Mouse (Mus musculus) left cerebral cortex, adult 9 months (tissue): ENCODE results near the gene Tubgcp3.
"Not testable (repeated sequence)": the region's sequence is repeated elsewhere in the genome, so short reads cannot be mapped to it uniquely, and the experiment has no call there.

Experiments used
- DNase-seq, 2 experiments: peaks; one replicate each; pipeline ENCODE4 v3.0.0; 2022; ENCODE audit warnings: low spot score in 2 of 2

Gene Tubgcp3

GRCm38 (mm10) chr8:12672056-12672881, at the start of gene Tubgcp3:
Gene Tubgcp3 (minus strand): TSS chr8:12672248.
- peak; percentile 53 to 88 for DNase-seq

DNA sequence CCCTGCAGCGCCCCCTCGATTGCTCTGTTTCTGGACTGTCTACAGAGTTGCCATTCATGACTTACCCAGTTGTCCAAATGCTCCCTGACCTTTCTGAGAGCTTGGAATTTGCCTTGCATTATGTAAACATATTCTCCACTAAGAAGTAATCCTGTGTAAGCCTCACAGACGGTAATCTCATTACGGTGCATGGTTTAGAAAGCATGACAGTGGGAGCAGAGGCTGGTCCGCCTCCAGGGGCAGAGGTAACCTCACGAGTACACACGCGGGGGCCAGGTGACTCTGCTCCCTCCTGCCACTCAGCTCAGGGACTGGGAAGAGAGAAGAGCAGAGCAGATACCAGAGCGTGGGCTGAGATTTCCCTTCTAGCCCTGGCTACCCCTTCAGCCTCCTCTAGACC, 47.0 kb upstream of the Tubgcp3 start:
- no peak for DNase-seq

DNA sequence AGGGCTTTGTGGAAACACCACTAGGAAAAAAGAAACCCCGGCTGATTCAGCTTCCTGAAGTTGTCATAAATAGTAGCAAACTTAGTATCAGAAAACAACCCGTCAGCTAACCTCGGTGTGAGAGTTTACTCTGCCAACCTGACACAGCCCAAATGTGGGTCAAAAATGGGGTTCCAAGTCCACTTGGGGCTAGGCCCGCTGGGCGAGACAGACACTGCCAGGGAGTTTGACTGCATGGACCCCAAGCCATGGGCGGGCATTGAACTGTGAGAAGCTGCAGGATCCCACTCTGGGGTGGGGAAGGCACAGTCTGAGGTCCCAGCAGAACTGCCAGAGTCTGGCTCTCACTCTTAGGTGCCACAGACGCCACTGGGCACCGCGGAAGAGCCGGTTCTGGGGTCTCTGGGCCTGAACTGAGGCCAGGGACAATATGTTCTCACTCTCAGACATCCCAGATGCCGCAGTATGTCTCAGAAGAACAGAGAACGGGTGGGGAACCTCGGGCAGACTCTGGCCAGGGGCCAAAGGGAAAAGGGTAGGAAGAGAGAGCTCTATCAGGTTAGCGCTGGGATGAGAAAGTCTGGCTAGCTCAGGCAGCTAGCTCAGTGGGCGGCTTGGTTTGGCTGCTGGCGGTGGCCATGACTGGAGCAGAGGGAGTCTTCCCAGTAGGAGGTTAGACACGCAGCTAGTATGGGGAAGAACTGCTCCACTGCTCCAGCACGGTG, 44.0 kb upstream of the Tubgcp3 start:
- DNase-seq, result no peak

GRCm38 (mm10) chr8:12711623-12712022, 39.6 kb upstream of the Tubgcp3 start:
- no peak for DNase-seq

- no peak for DNase-seq
These were observed 31.5 kb upstream of the Tubgcp3 start for GRCm38 (mm10) chr8:12703597-12703996.

DNA sequence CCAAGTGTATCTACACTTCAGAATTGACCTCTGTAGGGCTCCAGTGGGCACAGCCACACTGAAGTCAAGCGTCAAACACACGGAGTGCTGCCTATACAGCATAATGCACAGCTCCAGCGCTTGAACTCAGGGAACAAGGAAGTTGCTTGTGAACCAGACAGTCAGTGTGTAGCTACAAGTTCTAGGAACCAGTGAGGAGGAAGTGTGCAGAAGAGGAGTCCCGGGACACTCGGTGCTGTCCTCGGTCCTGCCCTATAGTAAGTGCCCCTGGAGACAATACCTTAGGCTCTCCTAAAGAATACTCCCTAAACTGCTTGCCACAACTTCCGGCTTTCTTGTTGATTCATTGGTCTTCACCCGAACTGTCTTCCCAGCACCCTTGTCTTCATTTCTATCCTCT, 30.2 kb upstream of the Tubgcp3 start:
- no peak for DNase-seq

GRCm38 (mm10) chr8:12698660-12699277, 26.7 kb upstream of the Tubgcp3 start:
- no peak for DNase-seq

GRCm38 (mm10) chr8:12688851-12689250, 16.8 kb upstream of the Tubgcp3 start:
- DNase-seq, result no peak

DNA sequence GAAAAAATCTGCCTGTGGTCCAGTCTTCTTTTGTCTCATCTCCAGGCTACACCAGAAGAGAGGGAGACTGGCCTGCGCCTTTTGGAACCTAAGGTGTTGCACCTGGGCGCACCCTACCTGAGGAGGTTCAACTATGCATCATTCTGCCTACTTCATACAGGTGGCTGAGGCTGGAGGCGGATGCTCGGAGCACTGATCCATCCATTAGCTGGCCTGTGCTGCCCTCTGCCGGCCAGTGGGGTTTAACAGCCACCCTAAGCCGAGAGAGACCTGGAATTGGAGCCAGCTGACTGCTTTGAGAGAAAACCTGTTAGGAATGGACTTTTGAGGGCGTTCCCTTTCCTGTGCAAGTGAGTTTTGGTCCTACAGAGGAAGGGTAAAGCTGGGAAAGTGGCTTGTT, 5.5 kb upstream of the Tubgcp3 start:
- DNase-seq, result peak in 1 of 2 experiments; percentile 80

DNA sequence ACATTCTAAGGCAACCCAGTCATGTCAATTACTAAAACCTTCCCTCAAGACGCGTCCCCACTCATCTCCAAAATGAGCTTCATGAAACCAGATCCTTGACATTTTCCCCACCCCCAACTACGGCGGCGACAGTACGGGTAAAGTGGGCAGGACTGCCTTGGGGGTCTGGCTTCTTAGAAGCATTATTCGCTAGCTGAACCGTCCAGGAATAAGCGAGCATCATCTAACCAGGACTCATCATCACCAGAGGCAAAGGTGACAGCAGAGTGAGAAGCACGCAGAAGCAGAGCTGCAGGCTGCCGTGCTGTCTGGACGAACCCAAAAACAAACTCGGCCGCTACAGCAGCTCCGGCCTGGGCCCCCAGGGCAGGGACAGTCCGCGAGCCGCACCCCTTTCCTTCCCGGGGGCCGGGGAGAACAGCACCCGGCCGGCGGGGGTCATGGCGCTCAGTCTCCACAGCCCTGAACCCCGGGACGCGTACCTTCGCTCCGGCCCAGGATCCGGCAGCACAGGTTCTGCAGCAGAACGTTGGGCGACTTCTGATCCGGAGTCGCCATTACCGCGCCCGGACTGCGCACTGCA, 484 bp downstream of the Tubgcp3 start:
- DNase-seq, result peak in 1 of 2 experiments; percentile 11

DNA sequence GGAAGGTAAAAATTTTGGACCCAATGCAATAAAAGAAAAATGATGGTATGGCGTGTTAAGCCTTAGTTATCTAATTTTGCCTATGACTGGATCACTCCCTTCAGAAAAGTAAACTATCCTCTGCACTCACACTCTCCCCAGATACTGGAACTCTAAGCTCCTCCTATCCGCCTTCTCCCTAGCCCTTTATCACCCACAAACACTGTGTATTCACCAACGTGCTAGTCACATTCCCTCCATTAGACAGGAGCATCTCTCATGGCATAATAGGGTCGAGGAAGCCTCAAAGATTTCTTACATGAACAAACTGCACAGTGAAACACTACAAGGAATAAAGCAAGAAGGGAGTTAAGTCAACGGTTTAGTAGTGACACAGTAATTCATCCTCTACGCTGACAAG, 1.1 kb downstream of the Tubgcp3 start:
- DNase-seq, result no peak

GRCm38 (mm10) chr8:12668832-12669231, 3.2 kb downstream of the Tubgcp3 start:
- DNase-seq, result peak in 1 of 2 experiments; percentile 64

- DNase-seq, result not testable (repeated sequence)
These were observed 5.5 kb downstream of the Tubgcp3 start for GRCm38 (mm10) chr8:12666530-12666929.

DNA sequence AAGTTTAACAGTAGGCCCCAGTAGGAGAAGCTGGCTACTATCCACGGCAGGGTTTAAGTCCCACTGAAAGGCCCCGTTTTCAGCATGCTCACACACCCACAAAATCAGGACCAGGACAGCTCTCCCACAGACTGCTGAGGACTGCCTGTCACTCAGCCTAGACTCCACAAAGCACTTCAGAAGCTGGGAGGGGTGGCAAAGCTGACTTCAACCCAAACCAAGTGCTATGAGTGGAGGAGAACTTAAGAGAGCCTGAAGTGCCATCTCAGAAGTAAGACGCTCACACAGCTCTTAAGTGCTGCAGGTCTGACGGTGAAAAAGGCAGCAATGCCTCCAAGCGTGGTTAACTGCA, 9.0 kb downstream of the Tubgcp3 start:
- DNase-seq, result no peak

- no peak for DNase-seq
These were observed 9.5 kb downstream of the Tubgcp3 start for GRCm38 (mm10) chr8:12662375-12663104.

DNA sequence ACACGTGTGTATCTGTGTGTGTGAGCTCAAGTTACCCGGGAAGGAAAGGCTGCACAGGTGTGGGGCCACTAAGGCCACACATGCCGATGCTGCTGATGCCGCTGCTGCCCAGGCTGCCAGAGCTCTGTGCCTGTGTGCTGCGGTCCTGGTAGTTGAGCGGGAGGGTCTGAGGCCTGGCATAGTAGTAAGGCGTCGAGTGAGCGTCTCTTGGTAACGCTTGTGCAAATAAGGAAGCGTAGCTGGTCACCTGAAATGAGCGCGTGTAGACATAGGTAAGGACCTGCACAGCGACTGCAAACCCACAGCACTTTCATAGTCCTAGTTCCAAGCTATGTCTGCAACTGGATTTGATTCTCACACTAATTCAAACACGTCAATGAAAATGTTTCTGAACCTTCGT, 14.6 kb downstream of the Tubgcp3 start:
- DNase-seq, result no peak

DNA sequence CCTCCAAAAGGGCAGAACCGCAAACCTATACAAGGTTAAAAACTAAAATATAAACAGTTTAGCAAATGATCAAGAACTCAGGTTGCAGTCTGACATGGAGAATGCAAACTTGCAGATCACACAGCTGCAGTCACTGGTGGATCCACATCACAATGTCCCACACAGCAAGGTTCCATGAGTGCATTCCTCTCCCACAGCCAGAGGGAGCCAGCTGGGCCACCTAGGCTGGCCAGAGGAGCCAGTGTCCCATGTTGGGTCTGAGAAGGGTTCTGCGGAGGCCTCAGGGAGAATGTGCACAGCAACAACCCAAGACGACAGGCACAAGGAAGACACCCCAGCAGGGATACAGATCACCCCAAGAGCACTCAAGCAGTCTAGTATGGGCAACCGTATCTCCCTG, 20.8 kb downstream of the Tubgcp3 start:
- no peak for DNase-seq

GRCm38 (mm10) chr8:12650495-12650894, 21.6 kb downstream of the Tubgcp3 start:
- DNase-seq, result no peak

DNA sequence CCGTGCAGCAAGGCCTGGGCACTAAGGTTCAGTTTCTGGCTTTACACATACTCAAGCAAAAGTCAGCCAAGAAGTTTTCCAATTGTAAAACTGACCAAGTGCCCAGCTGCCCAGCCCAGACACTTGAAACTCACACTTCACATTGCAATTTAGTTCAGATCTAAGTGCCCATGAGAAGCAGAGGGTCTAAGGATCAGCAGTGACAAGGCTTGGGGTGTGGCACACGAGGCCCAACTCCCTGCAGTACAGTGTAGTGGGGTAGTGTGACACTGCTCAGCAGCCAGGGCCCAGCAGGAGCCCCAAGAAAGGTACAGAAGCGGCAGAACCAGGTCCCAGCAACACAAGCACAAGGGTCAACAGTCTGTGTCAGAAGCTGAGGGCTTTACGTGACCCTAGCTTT, 23.1 kb downstream of the Tubgcp3 start:
- DNase-seq, result no peak

DNA sequence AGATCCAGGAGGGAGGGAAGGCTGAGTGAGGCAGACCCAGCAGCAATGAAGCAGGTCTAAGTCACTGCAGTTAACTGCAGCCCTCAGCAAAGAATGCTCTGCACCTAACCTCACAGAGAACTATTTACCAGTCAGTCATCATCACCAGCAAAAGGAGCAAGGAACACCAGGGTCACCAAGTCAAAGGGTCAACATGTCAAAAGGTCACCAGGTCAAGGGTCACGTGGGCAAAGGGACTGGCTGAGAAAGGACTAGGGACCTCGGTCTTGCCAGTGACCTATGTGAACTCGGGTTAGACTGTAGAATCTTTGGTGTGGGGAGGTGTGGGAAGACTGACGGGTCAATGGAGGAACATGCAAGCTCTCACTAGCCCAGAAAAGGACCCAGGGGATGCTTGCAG, 25.5 kb downstream of the Tubgcp3 start:
- DNase-seq, result no peak

- DNase-seq, result no peak
These were observed 27.2 kb downstream of the Tubgcp3 start for GRCm38 (mm10) chr8:12644894-12645293.

GRCm38 (mm10) chr8:12644341-12644740, 27.7 kb downstream of the Tubgcp3 start:
- no peak for DNase-seq
